Mouse (Mus musculus): ENCODE data around the gene Txlng. TPM values are rescaled to one million over a fixed set of nuclear protein-coding genes. Genes with fewer than 3 reads are reported as not detected.

Gene Txlng
- 21.9 to 24.9 TPM (median 24.5 TPM) in 4 replicates for total RNA-seq (2023)

DNA sequence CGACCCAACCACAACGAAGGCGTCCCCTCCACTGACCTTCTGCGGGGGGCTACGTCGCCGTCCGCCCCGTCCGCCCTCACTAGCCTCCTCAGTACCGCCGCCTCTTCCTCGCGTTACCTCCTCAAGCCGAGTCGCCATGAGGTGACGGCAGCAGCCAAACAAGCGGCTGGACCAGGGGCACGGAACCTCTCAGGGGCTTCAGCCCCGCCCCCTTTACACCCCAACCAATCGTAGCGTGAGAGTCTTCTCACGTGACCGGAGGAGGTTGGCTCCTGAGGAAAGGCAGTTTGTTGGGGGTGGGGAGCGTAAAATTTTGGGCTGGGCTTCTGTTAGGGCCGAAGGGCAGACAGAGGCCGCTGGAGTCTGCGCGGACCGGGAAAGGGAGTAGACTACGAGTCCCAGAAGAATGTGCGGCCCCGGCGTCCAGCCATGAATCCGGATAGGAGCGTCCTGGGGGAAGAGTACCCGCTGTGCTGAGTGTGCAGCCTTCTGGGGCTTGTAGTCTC lies at the start of gene Txlng:
TSS of gene Txlng (minus strand) at position 252 of the 506 bp plus-strand sequence.

DNA sequence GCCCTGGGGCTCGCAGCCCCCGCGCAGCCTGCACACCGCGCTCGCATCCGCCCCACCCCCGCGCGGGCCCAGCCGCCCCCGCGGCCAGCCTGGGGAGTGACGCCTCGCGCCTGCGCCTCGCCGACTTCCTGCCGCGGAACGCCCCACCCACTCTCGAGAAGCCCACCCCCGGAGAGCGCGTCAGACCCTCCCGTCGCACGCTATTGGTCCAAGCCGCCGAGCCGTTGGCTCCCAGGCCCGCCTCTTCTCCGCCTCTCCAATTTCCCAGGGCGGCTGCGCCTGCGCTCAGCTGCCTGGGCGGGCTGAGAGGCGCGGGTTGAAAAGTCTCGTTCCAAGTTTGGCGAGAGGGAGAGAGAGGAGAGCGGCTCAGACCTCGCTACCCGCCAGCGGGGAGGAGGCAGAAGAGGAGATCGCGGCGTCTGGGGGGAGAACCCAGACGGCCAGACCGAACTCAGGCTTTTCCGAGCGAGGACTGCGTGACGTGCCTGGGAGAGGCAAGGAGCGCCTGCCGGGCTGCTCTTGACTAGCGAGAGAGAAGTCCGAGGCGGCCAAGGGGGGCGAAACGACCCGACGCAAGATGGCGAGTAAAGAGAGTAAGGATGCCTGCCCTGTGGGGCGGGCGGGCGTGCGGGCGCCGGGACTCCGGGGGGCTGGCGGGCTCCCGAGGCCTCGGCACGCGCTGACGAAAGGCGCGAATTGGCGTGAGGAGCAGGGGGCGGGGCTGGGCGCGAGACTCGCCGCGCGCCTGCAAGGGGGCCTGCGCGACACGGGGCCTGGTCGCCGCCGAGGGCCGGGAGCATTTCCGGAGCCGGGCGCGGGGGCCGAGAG lies 68.9 kb downstream of the Txlng start, which contains the start of gene Rbbp7:
TSS of gene Rbbp7 (plus strand) at position 288 of the 828 bp plus-strand sequence.

Other genes with a start within 250 kb of the Txlng start
- not detected in 4 replicates for gene Reps2, start 185.8 kb downstream of the Txlng start, total RNA-seq (2023)
- gene Rbbp7, start 69.1 kb downstream of the Txlng start, total RNA-seq (2023), result 94.0 to 108 TPM (median 103 TPM) in 4 replicates
- 30.4 to 33.2 TPM (median 31.7 TPM) in 4 replicates for gene Syap1, start 59.0 kb upstream of the Txlng start, total RNA-seq (2023)
- 130 to 166 TPM (median 147 TPM) in 4 replicates for gene Ctps2, start 71.8 kb upstream of the Txlng start, total RNA-seq (2023)
- not detected in 4 replicates for gene S100g, start 135.1 kb upstream of the Txlng start, total RNA-seq (2023)

All from B cell, adult 62 days (primary cell).